Mouse (Mus musculus): ENCODE results near the gene Isy1.

DNA sequence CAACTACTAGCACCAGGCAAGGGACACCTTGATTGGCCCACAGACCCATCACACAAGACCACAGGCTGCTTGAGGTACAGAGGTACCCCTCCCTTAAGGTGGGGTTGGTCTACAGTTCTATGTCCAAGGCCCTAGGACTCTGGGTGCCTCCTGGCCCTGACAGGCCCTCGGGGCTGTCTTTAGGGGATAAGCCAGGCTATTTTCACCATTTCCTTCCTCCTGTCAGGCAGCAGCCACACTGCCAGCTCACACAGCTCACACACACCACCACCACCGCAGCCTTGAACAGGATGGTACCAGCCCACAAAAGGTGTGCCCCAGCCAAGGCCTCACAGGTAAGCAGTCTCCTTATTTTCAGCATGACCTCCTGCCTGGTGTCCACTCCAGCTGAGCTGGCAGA, 60.8 kb downstream of the Isy1 start, which contains the start of gene Gp9:
- TF ChIP-seq CTCF (IDR thresholded peaks at IDR 0.05) (no peak), EP300 (IDR thresholded peaks at IDR 0.05; ENCODE audit: insufficient read depth, low read depth, low read length) (no peak)
